Mouse (Mus musculus): ENCODE measurements around the gene Ank.

GRCm38 (mm10) chr15:27497300-27497997, 31.0 kb downstream of the Ank start:
- TF ChIP-seq NRF1 (IDR thresholded peaks at IDR 0.05; ENCODE audit: insufficient read depth, low read depth, low read length, poor library complexity, severe bottlenecking), result no peak
- no peak for TF ChIP-seq CHD1 (IDR thresholded peaks at IDR 0.05; ENCODE audit: low read depth, low read length)
- no peak for TF ChIP-seq CTCF (IDR thresholded peaks at IDR 0.05 in 2 of 3, conservative IDR thresholded peaks at IDR 0.05 in 1 of 3; ENCODE audit: control insufficient read depth in 1 of 3, insufficient read depth in 1 of 3, low read depth in 2 of 3, low read length in 3 of 3, poor library complexity in 1 of 3, severe bottlenecking in 1 of 3)
- no peak for TF ChIP-seq MAFK (IDR thresholded peaks at IDR 0.05; ENCODE audit: borderline replicate concordance, low read depth, low read length)
- TF ChIP-seq TAL1 (IDR thresholded peaks at IDR 0.05; ENCODE audit: low read length), result no peak
- TF ChIP-seq POLR2A (IDR thresholded peaks at IDR 0.05; ENCODE audit: control insufficient read depth in 1 of 2, insufficient read depth in 1 of 2, low read depth in 1 of 2, low read length in 2 of 2, poor library complexity in 1 of 2), result no peak
- no peak for TF ChIP-seq USF2 (IDR thresholded peaks at IDR 0.05; ENCODE audit: borderline replicate concordance in 1 of 2, insufficient read depth in 1 of 2, low read depth in 1 of 2, low read length in 2 of 2)
- no peak for TF ChIP-seq MAZ (IDR thresholded peaks at IDR 0.05; ENCODE audit: low read depth, low read length)
- no peak for TF ChIP-seq RCOR1 (IDR thresholded peaks at IDR 0.05; ENCODE audit: low read depth, low read length)
- no peak for TF ChIP-seq ZMIZ1 (IDR thresholded peaks at IDR 0.05; ENCODE audit: low read depth, low read length)
- TF ChIP-seq JUND (IDR thresholded peaks at IDR 0.05; ENCODE audit: low read depth, low read length), result no peak
- TF ChIP-seq CHD2 (IDR thresholded peaks at IDR 0.05; ENCODE audit: low read length), result no peak
- no peak for TF ChIP-seq KAT2A (conservative IDR thresholded peaks at IDR 0.05; ENCODE audit: low read depth, low read length)

Data from MEL (cell line).